Comparison of ENCODE assay signal across 8 mouse cellular contexts in genomic region chr2:30078349-30078712, GRCm38 (mm10). TPM values are rescaled to one million over a fixed set of nuclear protein-coding genes. Genes with fewer than 3 reads are reported as not detected.
DNase-seq lines count a peak whose midpoint lies in the region; ATAC-seq and TF ChIP-seq lines count a peak whose summit lies in the region.

No protein-coding gene starts in this region.

- H3K36me3 ChIP-seq in heart, embryonic 16.5 days (ENCODE audit: control insufficient read depth, insufficient read depth), result no peaks in the 10 kb centered on the region
- H3K36me3 ChIP-seq in limb, embryonic 11.5 days (ENCODE audit: control insufficient read depth, insufficient read depth, low read length), result peaks cover 4% of the 10 kb centered on the region; the same call in 1 of the 2 replicates
- peaks cover 4% of the 10 kb centered on the region for H3K36me3 ChIP-seq in myocyte (ENCODE audit: control insufficient read depth, insufficient read depth)

- H3K9ac ChIP-seq in heart, embryonic 16.5 days (ENCODE audit: low read length), result peak overlapping the region; percentile 77
- H3K9ac ChIP-seq in limb, embryonic 11.5 days (ENCODE audit: low read length), result peak overlapping the region; percentile 34

- H3ac ChIP-seq in myocyte (ENCODE audit: control insufficient read depth, insufficient read length), result no peak overlapping the region

- H3K4me2 ChIP-seq in heart, embryonic 16.5 days (ENCODE audit: low read depth, low read length), result peak overlapping the region; percentile 99
- peak overlapping the region; percentile 91 for H3K4me2 ChIP-seq in limb, embryonic 11.5 days (ENCODE audit: low read depth, severe bottlenecking)
- peak overlapping the region; percentile 84 for H3K4me2 ChIP-seq in myocyte (ENCODE audit: low read depth)

- intact Hi-C loops in left cerebral cortex, postnatal 14 days (cut with DNase I), result no loop called here

- no peaks in the 10 kb centered on the region for H3K79me2 ChIP-seq in myocyte (ENCODE audit: control insufficient read depth, insufficient read depth)

- peak; percentile 77 for DNase-seq in 3134 (ENCODE audit: extremely low read depth, insufficient read length, low spot score)
- DNase-seq in limb, embryonic 11.5 days (ENCODE audit: low spot score), result no peak
- DNase-seq in urinary bladder, postnatal 4 days (ENCODE audit: low spot score in 2 of 2), result no peak
- no peak for DNase-seq in left cerebral cortex, postnatal 14 days (ENCODE audit: low spot score in 2 of 2)
- no peak for DNase-seq in T-cell, adult 2 months (ENCODE audit: low spot score)

- no peaks in the 10 kb centered on the region for H3K4me1 ChIP-seq in brown adipose tissue, adult 24 weeks (ENCODE audit: control insufficient read depth, insufficient read depth, insufficient read length, low read length)
- H3K4me1 ChIP-seq in heart, embryonic 16.5 days (ENCODE audit: control insufficient read depth, insufficient read depth, low read length), result peaks cover 8% of the 10 kb centered on the region
- H3K4me1 ChIP-seq in limb, embryonic 11.5 days (ENCODE audit: control insufficient read depth, insufficient read depth, low read length), result peaks cover 11% of the 10 kb centered on the region

- no peaks in the 10 kb centered on the region for H3K9me3 ChIP-seq in heart, embryonic 16.5 days (replicated peaks; ENCODE audit: control insufficient read depth, low read length)
- H3K9me3 ChIP-seq in limb, embryonic 11.5 days (ENCODE audit: control insufficient read depth, low read length), result no peaks in the 10 kb centered on the region

- H3K27ac ChIP-seq in brown adipose tissue, adult 24 weeks (replicated peaks; ENCODE audit: low read depth, low read length), result peak overlapping the region; percentile 80
- peak overlapping the region; percentile 85 for H3K27ac ChIP-seq in heart, embryonic 16.5 days (ENCODE audit: low read length)
- H3K27ac ChIP-seq in limb, embryonic 11.5 days (replicated peaks; ENCODE audit: low read depth, low read length), result 0 out of 2 replicates have a peak overlapping the region, but pooled peaks have one; percentile 79

- no peaks in the 10 kb centered on the region for H3K27me3 ChIP-seq in heart, embryonic 16.5 days (ENCODE audit: control insufficient read depth, insufficient read depth, low read length)
- H3K27me3 ChIP-seq in limb, embryonic 11.5 days (ENCODE audit: control insufficient read depth, insufficient read depth, low read length), result no peaks in the 10 kb centered on the region
- no peaks in the 10 kb centered on the region for H3K27me3 ChIP-seq in myocyte (ENCODE audit: control insufficient read depth, insufficient read depth, insufficient read length)

- no peak for TF ChIP-seq POLR2A in myocyte (IDR thresholded peaks at IDR 0.05; ENCODE audit: insufficient read length, low read depth)

- H3K4me3 ChIP-seq in brown adipose tissue, adult 24 weeks (ENCODE audit: insufficient read depth, low read depth, low read length), result peak overlapping the region; percentile 41
- H3K4me3 ChIP-seq in heart, embryonic 16.5 days (ENCODE audit: low read length), result peak overlapping the region; percentile 69
- peak overlapping the region; percentile 59; the same call in 1 of the 2 replicates for H3K4me3 ChIP-seq in limb, embryonic 11.5 days (ENCODE audit: low read depth, low read length)
- H3K4me3 ChIP-seq in myocyte, result peak overlapping the region; percentile 25

- ATAC-seq in heart, embryonic 16.5 days (replicated peaks; ENCODE audit: extremely low read depth, insufficient read depth, low FRiP score), result peak; percentile 50
- peak; percentile 46; the same call in 1 of the 2 replicates for ATAC-seq in limb, embryonic 11.5 days (ENCODE audit: insufficient number of reproducible peaks, low FRiP score, low TSS enrichment, low read depth)

- 22% methylated on average over 10 of the region's 10 CpGs for WGBS in heart, embryonic 16.5 days
- WGBS in limb, embryonic 11.5 days, result 28% methylated on average over 10 of the region's 10 CpGs

TF ChIP-seq in myocyte, 11 proteins besides CTCF, POLR2A, EP300 and RAD21:
- TF ChIP-seq TCF3 (IDR thresholded peaks at IDR 0.05; ENCODE audit: insufficient read length, low read depth), result no peak
- no peak for TF ChIP-seq POLR2AphosphoS2 (IDR thresholded peaks at IDR 0.05; ENCODE audit: insufficient read length, low read depth)
- TF ChIP-seq CEBPB (IDR thresholded peaks at IDR 0.05; ENCODE audit: insufficient read depth, poor library complexity, severe bottlenecking), result no peak
- TF ChIP-seq REST (IDR thresholded peaks at IDR 0.05; ENCODE audit: insufficient read depth, insufficient read length), result no peak
- no peak for TF ChIP-seq TCF12 (IDR thresholded peaks at IDR 0.05; ENCODE audit: insufficient read depth, poor library complexity, severe bottlenecking)
- TF ChIP-seq SRF (IDR thresholded peaks at IDR 0.05; ENCODE audit: control insufficient read depth, insufficient read length, low read depth), result no peak
- TF ChIP-seq USF1 (IDR thresholded peaks at IDR 0.05; ENCODE audit: low read depth), result no peak
- no peak for TF ChIP-seq E2F4 (IDR thresholded peaks at IDR 0.05; ENCODE audit: insufficient read depth)
- no peak for TF ChIP-seq MYOD1 (IDR thresholded peaks at IDR 0.05; ENCODE audit: control insufficient read depth in 1 of 3, insufficient read length in 2 of 3, low read depth in 2 of 3)
- no peak for TF ChIP-seq MAX (IDR thresholded peaks at IDR 0.05; ENCODE audit: low read depth)
- TF ChIP-seq MYOG (IDR thresholded peaks at IDR 0.05; ENCODE audit: control insufficient read depth in 1 of 3, insufficient read depth in 1 of 3, insufficient read length in 2 of 3, low read depth in 2 of 3), result no peak

RNA-seq across cellular contexts. Expression of gene Pkn3, which starts 0.8 kb away (rescaled TPM):
- polyA plus RNA-seq in brown adipose tissue, adult 24 weeks (2012; ENCODE audit: insufficient read depth, insufficient read length, missing spikeins), result 1.3 and 4.2 TPM in 2 replicates
- polyA plus RNA-seq in heart, embryonic 16.5 days (2015; fragmentation: Nextera tagmentation; extraction: Ambion mirVana), result 9.4 and 11.7 TPM in 2 replicates
- polyA plus RNA-seq in limb, embryonic 11.5 days (2014; fragmentation: Nextera tagmentation; extraction: Ambion mirVana), result 9.0 and 10.6 TPM in 2 replicates
- polyA plus RNA-seq in myocyte (2012; fragmentation: generic; extraction: Trizol), result 4.3 TPM
- total RNA-seq in left cerebral cortex, postnatal 14 days (2021), result 1 to 10 TPM; 1.8 to 2.2 TPM

RNA-seq across cellular contexts. Expression of gene Zdhhc12, which starts 15.1 kb away (rescaled TPM):
- 3.8 and 5.7 TPM in 2 replicates for polyA plus RNA-seq in brown adipose tissue, adult 24 weeks (2012; ENCODE audit: insufficient read depth, insufficient read length, missing spikeins)
- 29.4 and 30.8 TPM in 2 replicates for polyA plus RNA-seq in heart, embryonic 16.5 days (2015; fragmentation: Nextera tagmentation; extraction: Ambion mirVana)
- polyA plus RNA-seq in limb, embryonic 11.5 days (2014; fragmentation: Nextera tagmentation; extraction: Ambion mirVana), result 32.1 and 34.1 TPM in 2 replicates
- 20.8 TPM for polyA plus RNA-seq in myocyte (2012; fragmentation: generic; extraction: Trizol)
- 10 to 100 TPM; 13.0 to 14.1 TPM for total RNA-seq in left cerebral cortex, postnatal 14 days (2021)

RNA-seq across cellular contexts. Expression of gene Set, which starts 21.2 kb away (rescaled TPM):
- polyA plus RNA-seq in brown adipose tissue, adult 24 weeks (2012; ENCODE audit: insufficient read depth, insufficient read length, missing spikeins), result 131 and 139 TPM in 2 replicates
- 198 and 217 TPM in 2 replicates for polyA plus RNA-seq in heart, embryonic 16.5 days (2015; fragmentation: Nextera tagmentation; extraction: Ambion mirVana)
- polyA plus RNA-seq in limb, embryonic 11.5 days (2014; fragmentation: Nextera tagmentation; extraction: Ambion mirVana), result 780 and 808 TPM in 2 replicates
- polyA plus RNA-seq in myocyte (2012; fragmentation: generic; extraction: Trizol), result 118 TPM
- 100 to 1,000 TPM; 171 to 193 TPM for total RNA-seq in left cerebral cortex, postnatal 14 days (2021)

RNA-seq across cellular contexts. Expression of gene Wdr34, which starts 29.6 kb away (rescaled TPM):
- 6.2 and 6.6 TPM in 2 replicates for polyA plus RNA-seq in brown adipose tissue, adult 24 weeks (2012; ENCODE audit: insufficient read depth, insufficient read length, missing spikeins)
- polyA plus RNA-seq in heart, embryonic 16.5 days (2015; fragmentation: Nextera tagmentation; extraction: Ambion mirVana), result 24.1 and 25.6 TPM in 2 replicates
- 32.6 and 32.8 TPM in 2 replicates for polyA plus RNA-seq in limb, embryonic 11.5 days (2014; fragmentation: Nextera tagmentation; extraction: Ambion mirVana)
- polyA plus RNA-seq in myocyte (2012; fragmentation: generic; extraction: Trizol), result 21.6 TPM
- total RNA-seq in left cerebral cortex, postnatal 14 days (2021), result 10 to 100 TPM; 42.6 to 47.8 TPM

RNA-seq across cellular contexts. Expression of gene Zer1, which starts 46.1 kb away (rescaled TPM):
- 19.2 and 23.8 TPM in 2 replicates for polyA plus RNA-seq in brown adipose tissue, adult 24 weeks (2012; ENCODE audit: insufficient read depth, insufficient read length, missing spikeins)
- 5.7 TPM in 2 replicates for polyA plus RNA-seq in heart, embryonic 16.5 days (2015; fragmentation: Nextera tagmentation; extraction: Ambion mirVana)
- polyA plus RNA-seq in limb, embryonic 11.5 days (2014; fragmentation: Nextera tagmentation; extraction: Ambion mirVana), result 6.7 and 8.7 TPM in 2 replicates
- 13.1 TPM for polyA plus RNA-seq in myocyte (2012; fragmentation: generic; extraction: Trizol)
- 100 to 1,000 TPM; 135 to 139 TPM for total RNA-seq in left cerebral cortex, postnatal 14 days (2021)
